Mouse (Mus musculus) testis, adult 2 months (tissue): ENCODE results near the gene Cd163. TPM values are rescaled to one million over a fixed set of nuclear protein-coding genes. Genes with fewer than 3 reads are reported as not detected.

ENCODE experiments used
- H3K27ac ChIP-seq: fragments of 200-500 bp; 2 replicates; pipeline ENCODE4 v1.5.1; 2012; ENCODE audit warnings: low read depth, low read length; ENCODE audit not compliant: control insufficient read depth, insufficient read depth
- H3K27me3 ChIP-seq: fragments of 200-500 bp; 2 replicates; pipeline ENCODE4 v1.6.1; 2012; ENCODE audit warnings: mild to moderate bottlenecking, low read length, moderate library complexity; ENCODE audit not compliant: control insufficient read depth, insufficient read depth
- H3K36me3 ChIP-seq: fragments of 200-500 bp; 2 replicates; pipeline ENCODE4 v1.6.1; 2012; ENCODE audit warnings: mild to moderate bottlenecking, low read length; ENCODE audit not compliant: control insufficient read depth, insufficient read depth
- H3K4me1 ChIP-seq: fragments of 200-500 bp; 2 replicates; pipeline ENCODE4 v1.6.1; 2012; ENCODE audit warnings: low read length; ENCODE audit not compliant: control insufficient read depth, insufficient read depth
- H3K4me3 ChIP-seq: fragments of 200-500 bp; 2 replicates; pipeline ENCODE4 v1.5.1; 2012; ENCODE audit warnings: low read depth, mild to moderate bottlenecking, low read length, moderate library complexity, mixed read lengths; ENCODE audit not compliant: control insufficient read depth
- CTCF ChIP-seq: fragments of 200-500 bp; IDR thresholded peaks from 2 replicates; pipeline ENCODE4 v1.5.1; 2012; ENCODE audit warnings: low read depth, mild to moderate bottlenecking, inconsistent platforms, low read length, moderate library complexity; ENCODE audit not compliant: control insufficient read depth, insufficient read depth, insufficient replicate concordance
- POLR2A ChIP-seq: fragments of 200-500 bp; IDR thresholded peaks from 2 replicates; pipeline ENCODE4 v1.6.1; 2012; ENCODE audit warnings: low read depth, mild to moderate bottlenecking, inconsistent platforms, low read length, moderate library complexity; ENCODE audit not compliant: control insufficient read depth
- polyA plus RNA-seq: library from polyadenylated mRNA; depleted of rRNA; stranded (reverse); fragments of >200 nt; gene quantifications from 2 replicates; pipeline ENCODE4 v1.2.3, GENCODE M21; 2012; rRNA removed

Gene Cd163
- polyA plus RNA-seq, 1 experiment, result 0.16 TPM

- Histone ChIP-seq H3K27me3 (no peaks in the 10 kb centered on the region), H3K27ac (no peak overlapping the region), H3K4me1 (no peaks in the 10 kb centered on the region; the same call in 1 of the 2 replicates), H3K36me3 (no peaks in the 10 kb centered on the region), H3K4me3 (peak overlapping the region; percentile 80)
- TF ChIP-seq POLR2A (no peak; the same call in 1 of the 2 replicates), CTCF (0 out of 2 replicates have a peak, but pooled peaks have one; percentile 6)
Measured at GRCm38 (mm10) chr6:124364328-124364727, 59.9 kb downstream of the Cd163 start.

- Histone ChIP-seq H3K27ac (no peak overlapping the region; the same call in 1 of the 2 replicates), H3K4me1 (no peaks in the 10 kb centered on the region; the same call in 1 of the 2 replicates), H3K36me3 (no peaks in the 10 kb centered on the region), H3K4me3 (peak overlapping the region; percentile 28), H3K27me3 (no peaks in the 10 kb centered on the region)
- TF ChIP-seq POLR2A (no peak), CTCF (no peak)
Measured at GRCm38 (mm10) chr6:124373584-124374206, 69.2 kb downstream of the Cd163 start.

- no peak for TF ChIP-seq POLR2A
- TF ChIP-seq CTCF, result no peak
- H3K27ac ChIP-seq, result no peak overlapping the region
- no peaks in the 10 kb centered on the region; the same call in 1 of the 2 replicates for H3K4me1 ChIP-seq
- no peaks in the 10 kb centered on the region for H3K36me3 ChIP-seq
- H3K4me3 ChIP-seq, result no peak overlapping the region
- no peaks in the 10 kb centered on the region for H3K27me3 ChIP-seq
Measured at GRCm38 (mm10) chr6:124374683-124375082, 70.2 kb downstream of the Cd163 start.

- TF ChIP-seq POLR2A (no peak), CTCF (no peak)
- Histone ChIP-seq H3K27me3 (no peaks in the 10 kb centered on the region), H3K4me1 (no peaks in the 10 kb centered on the region; the same call in 1 of the 2 replicates), H3K4me3 (no peak overlapping the region), H3K36me3 (no peaks in the 10 kb centered on the region), H3K27ac (no peak overlapping the region)
Measured at GRCm38 (mm10) chr6:124375435-124375884, 71.0 kb downstream of the Cd163 start.

- Histone ChIP-seq H3K4me1 (no peaks in the 10 kb centered on the region; the same call in 1 of the 2 replicates), H3K27ac (no peak overlapping the region), H3K4me3 (no peak overlapping the region), H3K27me3 (no peaks in the 10 kb centered on the region), H3K36me3 (no peaks in the 10 kb centered on the region)
- TF ChIP-seq CTCF, result no peak
- no peak for TF ChIP-seq POLR2A
Measured at GRCm38 (mm10) chr6:124376311-124376710, 71.9 kb downstream of the Cd163 start.

- no peak for TF ChIP-seq CTCF
- TF ChIP-seq POLR2A, result no peak
- H3K27ac ChIP-seq, result no peak overlapping the region
- H3K27me3 ChIP-seq, result no peaks in the 10 kb centered on the region
Measured at GRCm38 (mm10) chr6:124377494-124378255, 73.2 kb downstream of the Cd163 start.

GRCm38 (mm10) chr6:124379331-124379730, 74.9 kb downstream of the Cd163 start:
- no peaks in the 10 kb centered on the region for H3K36me3 ChIP-seq
- H3K4me1 ChIP-seq, result no peaks in the 10 kb centered on the region; the same call in 1 of the 2 replicates
- no peak overlapping the region for H3K4me3 ChIP-seq
- no peak overlapping the region for H3K27ac ChIP-seq
- no peaks in the 10 kb centered on the region for H3K27me3 ChIP-seq
- TF ChIP-seq CTCF, result no peak
- TF ChIP-seq POLR2A, result no peak

More at GRCm38 (mm10) chr6:124377494-124378255, 73.2 kb downstream of the Cd163 start:
- no peaks in the 10 kb centered on the region for H3K36me3 ChIP-seq
- H3K4me3 ChIP-seq, result no peak overlapping the region
- H3K4me1 ChIP-seq, result no peaks in the 10 kb centered on the region; the same call in 1 of the 2 replicates

Other genes starting within 250 kb of the Cd163 start
- gene Vmn2r27, start 72.8 kb upstream of the Cd163 start, polyA plus RNA-seq, result 0.10 and 0.11 TPM in 2 replicates
- gene Pex5, start 110.4 kb downstream of the Cd163 start, polyA plus RNA-seq, result 32.9 and 33.2 TPM in 2 replicates
- 4.4 and 4.7 TPM in 2 replicates for gene Clstn3, start 160.1 kb downstream of the Cd163 start, polyA plus RNA-seq
- 0.64 and 0.89 TPM in 2 replicates for gene C1rl, start 188.5 kb downstream of the Cd163 start, polyA plus RNA-seq
- gene C1ra, start 207.7 kb downstream of the Cd163 start, polyA plus RNA-seq, result 4.3 and 5.5 TPM in 2 replicates
- 9.4 and 10.5 TPM in 2 replicates for gene C1s1, start 237.7 kb downstream of the Cd163 start, polyA plus RNA-seq